Mouse (Mus musculus) hindbrain, postnatal 0 days (tissue): Measurements from ENCODE around the gene Mrpl27. TPM values are rescaled to one million over a fixed set of nuclear protein-coding genes. Genes with fewer than 3 reads are reported as not detected.

Experiments used
- ATAC-seq: fragments of 200-750 bp; cut with Nextera tagmentation; 2 replicates; pipeline ENCODE4 v1.8.0; 2017; ENCODE audit warnings: mild to moderate bottlenecking, moderate TSS enrichment, moderate library complexity
- DNase-seq: peaks from one replicate; pipeline ENCODE4 v3.0.0-alpha.2; 2015; ENCODE audit warnings: low spot score
- H3K27ac ChIP-seq: fragments of 300-500 bp; sonication (generic); 2 replicates; pipeline ENCODE4 v1.5.1; 2014; ENCODE audit warnings: mild to moderate bottlenecking
- H3K27me3 ChIP-seq: fragments of 300-500 bp; sonication (generic); 2 replicates; pipeline ENCODE4 v1.6.1; 2014; ENCODE audit warnings: low read length, mixed read lengths; ENCODE audit not compliant: insufficient read depth
- H3K36me3 ChIP-seq: fragments of 300-500 bp; sonication (generic); 2 replicates; pipeline ENCODE4 v1.6.1; 2014; ENCODE audit warnings: low read length, mixed read lengths; ENCODE audit not compliant: insufficient read depth
- H3K4me1 ChIP-seq: fragments of 300-500 bp; sonication (generic); 2 replicates; pipeline ENCODE4 v1.6.1; 2014; ENCODE audit warnings: antibody characterized with exemption, low read length, mixed read lengths; ENCODE audit not compliant: insufficient read depth
- H3K4me2 ChIP-seq: fragments of 300-500 bp; sonication (generic); 2 replicates; pipeline ENCODE4 v1.6.1; 2014; ENCODE audit warnings: low read depth, mild to moderate bottlenecking, low read length, moderate library complexity, mixed read lengths
- H3K4me3 ChIP-seq: fragments of 300-500 bp; sonication (generic); 2 replicates; pipeline ENCODE4 v1.5.1; 2014; ENCODE audit warnings: low read length
- H3K9ac ChIP-seq: fragments of 300-500 bp; sonication (generic); replicated peaks from 2 replicates; pipeline ENCODE4 v1.6.1; 2014; ENCODE audit warnings: mild to moderate bottlenecking, low read length, moderate library complexity, mixed read lengths
- H3K9me3 ChIP-seq: fragments of 300-500 bp; sonication (generic); 2 replicates; pipeline ENCODE4 v1.6.1; 2016; ENCODE audit warnings: low read length, mixed read lengths
- CTCF ChIP-seq: IDR thresholded peaks from 2 replicates; pipeline ENCODE4 v1.5.1; 2016; ENCODE audit warnings: antibody characterized with exemption, control low read depth, low read depth
- WGBS: fragments of 180-500 bp; shearing (Covaris S2); extraction: QIAGEN DNeasy Blood & Tissue Kit; methylation state at CpG from one replicate; pipeline ENCODE4 v1.1.7; 2014; 5-methylcytosine and 5-hydroxymethylcytosine counted together
- polyA plus RNA-seq: library from polyadenylated mRNA; unstranded; fragments of >200 nt; fragmentation: Nextera tagmentation; extraction: Ambion mirVana; gene quantifications from 2 replicates; pipeline ENCODE4 v1.2.1, GENCODE M21; 2015
- total RNA-seq: library from RNA; depleted of rRNA; stranded (reverse); fragments of >200 nt; gene quantifications from 2 replicates; pipeline ENCODE4 v1.2.3, GENCODE M21; 2014

Gene Mrpl27
- total and polyA plus RNA-seq, 2 experiments from 2014 or later: 36.3 to 182 TPM

DNA sequence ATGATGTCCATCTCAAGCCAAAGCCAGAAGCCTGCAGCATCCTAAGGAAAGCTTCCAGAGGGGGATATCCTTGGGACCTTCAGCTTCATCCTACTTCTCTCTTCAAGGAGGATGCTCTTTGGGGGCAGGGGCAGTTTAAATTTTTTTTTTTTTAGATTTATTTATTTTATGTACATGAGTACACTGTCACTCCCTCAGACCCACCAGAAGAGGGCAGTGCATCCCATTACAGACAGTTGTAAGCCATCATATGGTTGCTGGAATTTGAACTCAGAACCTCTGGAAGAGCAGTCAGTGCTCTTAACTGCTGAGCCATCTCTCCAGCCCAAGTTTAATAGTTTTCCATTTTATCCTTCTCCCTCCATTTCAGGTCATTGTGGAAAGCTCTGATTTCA, 32.1 kb upstream of the Mrpl27 start:
- ATAC-seq (no peak), DNase-seq (no peak)
- Histone ChIP-seq H3K4me1 (no peaks in the 10 kb centered on the region), H3K27ac (no peak overlapping the region), H3K4me2 (no peak overlapping the region), H3K9me3 (0 out of 2 replicates have a peak, but pooled peaks cover 3% of the 10 kb centered on the region), H3K9ac (no peak overlapping the region), H3K4me3 (no peak overlapping the region), H3K36me3 (no peaks in the 10 kb centered on the region), H3K27me3 (no peaks in the 10 kb centered on the region)
- peak; percentile 24 for TF ChIP-seq CTCF

DNA sequence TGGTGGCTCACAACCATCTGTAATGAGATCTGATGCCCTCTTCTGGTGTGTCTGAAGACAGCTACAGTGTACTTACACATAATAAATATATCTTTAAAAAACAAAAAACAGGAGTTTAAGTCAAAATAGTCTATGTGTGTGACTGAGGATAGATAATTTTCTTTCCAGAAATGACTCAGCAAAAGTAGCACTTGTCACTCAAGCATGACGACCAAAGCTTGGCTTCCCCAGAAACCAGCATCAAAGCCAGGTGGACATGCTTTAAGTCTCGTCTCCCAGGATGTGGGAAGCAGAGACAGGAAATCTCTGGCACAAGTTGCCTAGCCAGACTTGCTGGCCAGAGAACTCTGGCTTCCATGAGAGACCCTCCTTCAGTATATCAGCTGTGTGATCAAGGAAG, 31.4 kb upstream of the Mrpl27 start:
- no peak for ATAC-seq
- DNase-seq: no peak

GRCm38 (mm10) chr11:94629199-94629883, 24.2 kb upstream of the Mrpl27 start, which contains the start of gene Lrrc59:
Gene Lrrc59, plus strand, starts transcription at chr11:94629767.
- H3K4me3 ChIP-seq: peak within 1 kb of the TSS; percentile 91
- peaks cover 20% of the 10 kb centered on the region for H3K36me3 ChIP-seq
- peaks cover 6% of the 10 kb centered on the region for H3K4me1 ChIP-seq
- ATAC-seq (peak; percentile 99), DNase-seq (peak; percentile 95)
- no peaks in the 10 kb centered on the region for H3K27me3 ChIP-seq
- peak; percentile 94 for TF ChIP-seq CTCF
- no peaks in the 10 kb centered on the region for H3K9me3 ChIP-seq
- WGBS: 7% methylated on average over 30 of the region's 41 CpGs
- H3K27ac ChIP-seq: peak within 1 kb of the TSS; percentile 65
- peak within 1 kb of the TSS; percentile 69 for H3K4me2 ChIP-seq
- H3K9ac ChIP-seq: peak within 1 kb of the TSS; percentile 88

More for the DNA sequence above, 31.4 kb upstream of the Mrpl27 start:
- Histone ChIP-seq H3K9me3 (no peaks in the 10 kb centered on the region), H3K4me3 (no peak overlapping the region), H3K27me3 (no peaks in the 10 kb centered on the region), H3K4me2 (no peak overlapping the region), H3K4me1 (no peaks in the 10 kb centered on the region), H3K36me3 (no peaks in the 10 kb centered on the region), H3K27ac (no peak overlapping the region), H3K9ac (no peak overlapping the region)
- 83% methylated on average over 2 of the region's 2 CpGs for WGBS
- no peak for TF ChIP-seq CTCF

DNA sequence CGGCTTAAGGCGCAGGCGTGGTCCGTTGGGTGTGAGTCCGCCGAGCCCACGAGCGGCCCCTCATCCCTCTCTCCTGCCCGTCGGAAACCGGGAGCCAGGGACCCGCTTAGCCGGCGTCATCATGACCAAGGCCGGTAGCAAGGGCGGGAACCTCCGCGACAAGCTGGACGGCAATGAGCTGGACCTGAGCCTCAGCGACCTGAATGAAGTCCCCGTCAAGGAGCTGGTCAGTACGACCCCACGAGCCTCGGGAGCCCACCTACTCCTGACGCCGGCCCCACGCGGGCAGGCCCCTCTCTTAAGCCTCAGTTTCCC, 23.7 kb upstream of the Mrpl27 start:
- Histone ChIP-seq H3K9me3 (no peaks in the 10 kb centered on the region), H3K4me2 (peak overlapping the region; percentile 69), H3K4me1 (peaks cover 6% of the 10 kb centered on the region), H3K4me3 (peak overlapping the region; percentile 91), H3K36me3 (peaks cover 25% of the 10 kb centered on the region), H3K27me3 (no peaks in the 10 kb centered on the region), H3K27ac (peak overlapping the region; percentile 65), H3K9ac (peak overlapping the region; percentile 88)
- WGBS: under 1% methylated on average over 26 of the region's 28 CpGs
- no peak for TF ChIP-seq CTCF
- ATAC-seq (peak; percentile 74), DNase-seq (no peak)

DNA sequence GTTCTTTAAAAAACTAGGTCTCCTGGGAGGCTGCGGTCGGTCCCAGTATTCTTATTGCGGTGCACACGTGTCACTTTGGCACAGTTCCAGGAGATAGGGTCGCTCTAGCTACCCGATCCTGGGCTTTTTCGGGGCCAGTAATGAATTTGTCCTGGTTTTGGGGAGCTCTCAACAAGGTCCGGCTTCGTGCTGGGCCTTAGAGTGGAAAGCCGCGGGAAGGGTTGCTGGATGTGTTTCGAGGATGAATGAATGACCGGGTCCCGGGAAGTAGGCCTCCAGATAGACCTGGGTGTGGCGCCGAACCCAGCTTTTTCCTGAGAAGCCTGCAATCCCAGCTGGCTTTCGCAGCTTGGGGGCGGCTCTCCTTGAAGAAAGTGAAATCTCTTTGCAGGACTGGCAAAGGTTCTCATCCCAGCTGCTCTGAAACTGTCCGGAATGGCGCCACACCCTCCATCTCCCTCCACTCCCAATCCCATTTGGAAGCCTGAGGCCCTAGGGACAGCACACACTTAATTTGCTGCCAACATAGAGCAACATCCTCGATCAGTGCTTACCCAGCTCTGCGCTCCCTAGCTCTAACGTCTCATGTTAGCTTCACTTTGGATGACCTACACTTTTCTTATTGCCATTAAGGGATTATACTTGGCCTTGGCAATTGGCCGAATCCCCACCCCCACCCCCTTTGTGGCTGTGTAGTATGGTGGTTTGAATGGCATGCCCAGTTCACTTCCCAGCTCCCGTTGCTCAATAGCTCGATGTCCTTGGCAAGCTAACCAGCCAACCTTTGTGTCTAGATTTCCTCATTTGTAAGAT, 23.2 kb upstream of the Mrpl27 start:
- 9% methylated on average over 26 of the region's 26 CpGs for WGBS
- no peaks in the 10 kb centered on the region for H3K9me3 ChIP-seq
- ATAC-seq: no peak
- peaks cover 6% of the 10 kb centered on the region for H3K4me1 ChIP-seq
- H3K9ac ChIP-seq: peak overlapping the region; percentile 88
- H3K36me3 ChIP-seq: peaks cover 31% of the 10 kb centered on the region
- H3K4me2 ChIP-seq: peak overlapping the region; percentile 69
- DNase-seq: peak; percentile 52
- H3K27ac ChIP-seq: peak overlapping the region; percentile 65
- peak overlapping the region; percentile 91 for H3K4me3 ChIP-seq
- no peaks in the 10 kb centered on the region for H3K27me3 ChIP-seq
- no peak for TF ChIP-seq CTCF

DNA sequence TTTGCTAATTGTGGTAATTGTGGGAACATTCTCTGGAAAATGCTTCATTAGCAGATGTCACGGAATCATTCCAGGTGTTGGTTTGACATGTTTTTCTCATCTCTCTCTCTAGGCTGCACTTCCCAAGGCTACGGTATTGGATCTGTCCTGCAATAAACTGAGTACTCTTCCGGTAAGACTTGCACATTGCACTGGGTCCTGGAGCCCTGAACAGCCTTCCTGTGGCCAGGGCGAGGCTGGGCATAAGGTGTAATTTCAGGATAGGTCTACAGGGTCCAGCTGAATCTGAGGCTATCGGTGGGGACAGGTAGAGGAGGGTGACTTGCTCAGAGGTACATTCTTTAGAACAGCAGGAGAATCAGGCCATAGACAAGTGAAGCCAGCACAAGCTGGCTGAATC, 21.6 kb upstream of the Mrpl27 start:
- H3K27ac ChIP-seq: no peak overlapping the region
- no peak for TF ChIP-seq CTCF
- no peak overlapping the region for H3K9ac ChIP-seq
- H3K4me2 ChIP-seq: no peak overlapping the region
- H3K36me3 ChIP-seq: peaks cover 47% of the 10 kb centered on the region
- DNase-seq (no peak), ATAC-seq (no peak)
- peaks cover 6% of the 10 kb centered on the region for H3K4me1 ChIP-seq
- 96% methylated on average over 5 of the region's 5 CpGs for WGBS
- H3K9me3 ChIP-seq: no peaks in the 10 kb centered on the region
- H3K4me3 ChIP-seq: no peak overlapping the region
- no peaks in the 10 kb centered on the region for H3K27me3 ChIP-seq

- no peak for ATAC-seq
- Histone ChIP-seq H3K27ac (no peak overlapping the region), H3K27me3 (no peaks in the 10 kb centered on the region), H3K9me3 (no peaks in the 10 kb centered on the region), H3K4me1 (peaks cover 6% of the 10 kb centered on the region), H3K9ac (no peak overlapping the region), H3K4me2 (no peak overlapping the region), H3K4me3 (no peak overlapping the region), H3K36me3 (peaks cover 57% of the 10 kb centered on the region)
- DNase-seq: no peak
- TF ChIP-seq CTCF: no peak
- WGBS: 93% methylated on average over 8 of the region's 8 CpGs
These were observed 20.6 kb upstream of the Mrpl27 start for GRCm38 (mm10) chr11:94632988-94633387.
